29 mouse cellular contexts compared by ENCODE assay signal in genomic region chr5:143993260-143993659, GRCm38 (mm10). TPM values are rescaled to one million over a fixed set of nuclear protein-coding genes. Genes with fewer than 3 reads are reported as not detected.
DNase-seq lines count a peak whose midpoint lies in the region; ATAC-seq and TF ChIP-seq lines count a peak whose summit lies in the region.
"Had no signal": no experiment of that assay in that cellular context is flagged by ENCODE, and none has a peak within 500 bp of the region (broad histone marks: within the 10 kb centered on the region; RNA-seq: fewer than 3 reads in every experiment).

No protein-coding gene starts in this region.

- 84% methylated on average over 8 of the region's 8 CpGs for WGBS in heart, embryonic 11.5 days (ENCODE audit: insufficient replicate concordance)
- WGBS in lung, postnatal 0 days: 65% methylated on average over 8 of the region's 8 CpGs
- 73% methylated on average over 8 of the region's 8 CpGs for WGBS in stomach, postnatal 0 days

- H3K4me1 ChIP-seq in heart, embryonic 11.5 days (ENCODE audit: control insufficient read depth, insufficient read depth, low read length): no peaks in the 10 kb centered on the region
- H3K4me1 ChIP-seq in lung, postnatal 0 days (ENCODE audit: insufficient read depth, low read depth, low read length): no peaks in the 10 kb centered on the region; the same call in 1 of the 2 replicates
- H3K4me1 ChIP-seq in stomach, postnatal 0 days (replicated peaks; ENCODE audit: control insufficient read depth, insufficient read depth): no peaks in the 10 kb centered on the region
- H3K4me1 ChIP-seq: embryonic facial prominence, embryonic 13.5 days; forebrain, embryonic 13.5 days; hindbrain, embryonic 15.5 days had no signal

- no peak overlapping the region for H3K4me3 ChIP-seq in heart, embryonic 11.5 days (ENCODE audit: low read depth, low read length)
- no peak overlapping the region for H3K4me3 ChIP-seq in lung, postnatal 0 days (ENCODE audit: low read depth, low read length)
- H3K4me3 ChIP-seq in stomach, postnatal 0 days (ENCODE audit: low read depth, low read length): no peak overlapping the region
- H3K4me3 ChIP-seq: embryonic facial prominence, embryonic 13.5 days; erythroblast, embryonic 14.5 days; forebrain, embryonic 13.5 days; heart, embryonic 10.5 days; hindbrain, embryonic 15.5 days; layer of hippocampus, adult 2 months had no signal

- H3K9ac ChIP-seq in heart, embryonic 11.5 days (ENCODE audit: low read depth, low read length): no peak overlapping the region
- no peak overlapping the region for H3K9ac ChIP-seq in lung, postnatal 0 days (replicated peaks; ENCODE audit: low read depth)
- no peak overlapping the region for H3K9ac ChIP-seq in stomach, postnatal 0 days (ENCODE audit: low read length)
- H3K9ac ChIP-seq: embryonic facial prominence, embryonic 13.5 days; forebrain, embryonic 13.5 days; hindbrain, embryonic 15.5 days; liver, embryonic 14.5 days had no signal

- H3K27me3 ChIP-seq in heart, embryonic 11.5 days (ENCODE audit: control insufficient read depth, insufficient read depth, low read length): no peaks in the 10 kb centered on the region
- no peaks in the 10 kb centered on the region for H3K27me3 ChIP-seq in lung, postnatal 0 days (replicated peaks; ENCODE audit: insufficient read depth, low read length)
- H3K27me3 ChIP-seq in stomach, postnatal 0 days (ENCODE audit: control insufficient read depth, insufficient read depth, low read length): no peaks in the 10 kb centered on the region
- H3K27me3 ChIP-seq: CH12.LX; embryonic facial prominence, embryonic 13.5 days; forebrain, embryonic 13.5 days; hindbrain, embryonic 15.5 days; Patski had no signal

- ATAC-seq in heart, embryonic 11.5 days (replicated peaks; ENCODE audit: insufficient number of reproducible peaks, low FRiP score, low TSS enrichment): no peak
- peak; percentile 68 for ATAC-seq in lung, postnatal 0 days
- 0 out of 2 replicates have a peak, but pooled peaks have one; percentile 10 for ATAC-seq in stomach, postnatal 0 days (ENCODE audit: low FRiP score, low TSS enrichment)
- ATAC-seq: forebrain, embryonic 13.5 days; Patski had no signal

- H3K27ac ChIP-seq in heart, embryonic 11.5 days (ENCODE audit: low read depth, low read length): peak overlapping the region; percentile 7; the same call in 1 of the 2 replicates
- peak overlapping the region; percentile 86 for H3K27ac ChIP-seq in lung, postnatal 0 days (ENCODE audit: low read length)
- peak overlapping the region; percentile 53; the same call in 1 of the 2 replicates for H3K27ac ChIP-seq in stomach, postnatal 0 days (replicated peaks)
- H3K27ac ChIP-seq: embryonic facial prominence, embryonic 13.5 days; forebrain, embryonic 13.5 days; hindbrain, embryonic 15.5 days; layer of hippocampus, adult 2 months; liver, embryonic 14.5 days had no signal

- no peak for TF ChIP-seq EP300 in lung, postnatal 0 days (IDR thresholded peaks at IDR 0.05)
- no peak for TF ChIP-seq EP300 in stomach, postnatal 0 days (optimal IDR thresholded peaks at IDR 0.05)

- no peak for DNase-seq in heart, adult 9 months (ENCODE audit: low spot score in 2 of 2)
- peak; percentile 49 to 59 for DNase-seq in lung, adult 18-20 months
- DNase-seq in lung, postnatal 10 days: no peak
- DNase-seq in lung, postnatal 0 days (ENCODE audit: low spot score): peak; percentile 63
- DNase-seq in stomach, postnatal 0 days (ENCODE audit: low spot score): no peak
- DNase-seq in right cerebral cortex, postnatal 14 days: no peak
- DNase-seq: B cell, adult 2 months; cerebellum, adult 2 months; cerebellum, postnatal 25 days; embryo, embryonic 11 days; gastrocnemius, postnatal 36 days; kidney, adult 9 months; kidney, postnatal 14 days; right cerebral cortex, postnatal 4 days had no signal

- H3K4me2 ChIP-seq in heart, embryonic 11.5 days: no peak overlapping the region
- no peak overlapping the region for H3K4me2 ChIP-seq in lung, postnatal 0 days (replicated peaks; ENCODE audit: low read depth, low read length)
- H3K4me2 ChIP-seq in stomach, postnatal 0 days (replicated peaks; ENCODE audit: low read depth): no peak overlapping the region
- H3K4me2 ChIP-seq: embryonic facial prominence, embryonic 13.5 days; forebrain, embryonic 13.5 days; hindbrain, embryonic 15.5 days; midbrain, embryonic 11.5 days had no signal

- TF ChIP-seq CTCF in lung, postnatal 0 days (IDR thresholded peaks at IDR 0.05): no peak
- no peak for TF ChIP-seq CTCF in stomach, postnatal 0 days (IDR thresholded peaks at IDR 0.05; ENCODE audit: low read depth)

- H3K9me3 ChIP-seq in heart, embryonic 11.5 days (replicated peaks; ENCODE audit: control insufficient read depth, low read length): no peaks in the 10 kb centered on the region
- no peaks in the 10 kb centered on the region for H3K9me3 ChIP-seq in lung, postnatal 0 days (ENCODE audit: low read length)
- H3K9me3 ChIP-seq in stomach, postnatal 0 days (ENCODE audit: control insufficient read depth, low read length): no peaks in the 10 kb centered on the region
- H3K9me3 ChIP-seq: embryonic facial prominence, embryonic 13.5 days; forebrain, embryonic 13.5 days; G1E; heart, embryonic 10.5 days; hindbrain, embryonic 15.5 days had no signal

- H3K36me3 ChIP-seq in heart, embryonic 11.5 days (ENCODE audit: control insufficient read depth, insufficient read depth, low read length): peaks cover 36% of the 10 kb centered on the region
- peaks cover 34% of the 10 kb centered on the region for H3K36me3 ChIP-seq in lung, postnatal 0 days (ENCODE audit: insufficient read depth, low read length)
- peaks cover 38% of the 10 kb centered on the region for H3K36me3 ChIP-seq in stomach, postnatal 0 days (ENCODE audit: control insufficient read depth, insufficient read depth, low read length)

RNA-seq across cellular contexts. Expression of gene Ccz1, which starts 21.4 kb away (rescaled TPM):
- polyA plus RNA-seq in heart, embryonic 11.5 days (2014; fragmentation: Nextera tagmentation; extraction: Ambion mirVana): 67.2 and 72.1 TPM in 2 replicates
- 87.4 and 98.1 TPM in 2 replicates for polyA plus RNA-seq in lung, postnatal 0 days (2015; fragmentation: Nextera tagmentation; extraction: Ambion mirVana)
- polyA plus RNA-seq in stomach, postnatal 0 days (2015; fragmentation: Nextera tagmentation; extraction: Ambion mirVana): 57.1 and 59.6 TPM in 2 replicates

RNA-seq across cellular contexts. Expression of gene Ocm, which starts 33.2 kb away (rescaled TPM):
- not detected in 2 replicates for polyA plus RNA-seq in heart, embryonic 11.5 days (2014; fragmentation: Nextera tagmentation; extraction: Ambion mirVana)
- 0.72 and 0.95 TPM in 2 replicates for polyA plus RNA-seq in lung, postnatal 0 days (2015; fragmentation: Nextera tagmentation; extraction: Ambion mirVana)
- polyA plus RNA-seq in stomach, postnatal 0 days (2015; fragmentation: Nextera tagmentation; extraction: Ambion mirVana): 0.16 and 0.23 TPM in 2 replicates
- polyA plus RNA-seq: cerebellum, adult 2 months; embryonic facial prominence, embryonic 13.5 days; erythroblast, embryonic 14.5 days; forebrain, embryonic 13.5 days; G1E; hindbrain, embryonic 15.5 days; intestine, embryonic 14.5 days; limb, embryonic 14.5 days; liver, embryonic 14.5 days; midbrain, embryonic 11.5 days; neural tube, embryonic 14.5 days; Patski had no signal

Comparison
In these comparisons a context has a peak if more than half of its experiments do, and no peak if none do; other contexts are left out.
1. DNase-seq: peak in lung, adult 18-20 months (2 of 2) and lung, postnatal 0 days (single experiment); none in heart, adult 9 months (0 of 2), lung, postnatal 10 days (single experiment), stomach, postnatal 0 days (single experiment) and right cerebral cortex, postnatal 14 days (single experiment).
2. H3K27ac ChIP-seq: peak in every context shown above with its lines; median percentile 86 in lung, postnatal 0 days; 53 in stomach, postnatal 0 days; 7 in heart, embryonic 11.5 days.